ENCODE assay signal across 15 mouse cellular contexts in genomic region chr5:73880936-73881335, GRCm38 (mm10).
DNase-seq lines count a peak whose midpoint lies in the region; ATAC-seq and TF ChIP-seq lines count a peak whose summit lies in the region.
"Had no signal": no experiment of that assay in that cellular context is flagged by ENCODE, and none has a peak within 500 bp of the region (broad histone marks: within the 10 kb centered on the region; RNA-seq: fewer than 3 reads in every experiment).

No protein-coding gene starts in this region.

- H3K4me1 ChIP-seq in lung, postnatal 0 days (ENCODE audit: insufficient read depth, low read depth, low read length), result no peaks in the 10 kb centered on the region
- H3K4me1 ChIP-seq: forebrain, embryonic 12.5 days; hindbrain, embryonic 12.5 days had no signal

- H3K27ac ChIP-seq in lung, postnatal 0 days (ENCODE audit: low read length), result no peak overlapping the region
- H3K27ac ChIP-seq in left cerebral cortex, adult 2 months, result no peak overlapping the region
- H3K27ac ChIP-seq: forebrain, embryonic 12.5 days; heart, embryonic 15.5 days; hindbrain, embryonic 12.5 days had no signal

- no peak overlapping the region for H3K4me3 ChIP-seq in lung, postnatal 0 days (ENCODE audit: low read depth, low read length)
- H3K4me3 ChIP-seq in left cerebral cortex, adult 2 months, result no peak overlapping the region
- H3K4me3 ChIP-seq: forebrain, embryonic 12.5 days; heart, embryonic 15.5 days; hindbrain, embryonic 12.5 days had no signal

- no peaks in the 10 kb centered on the region for H3K36me3 ChIP-seq in lung, postnatal 0 days (ENCODE audit: insufficient read depth, low read length)
- H3K36me3 ChIP-seq: forebrain, embryonic 12.5 days; heart, embryonic 15.5 days; hindbrain, embryonic 12.5 days had no signal

- intact Hi-C loops in heart, postnatal 25 days (cut with DNase I), result loop anchor here (2.0 kb wide), 1 partner anchor 26 kb away; no protein-coding TSS in a partner anchor
- intact Hi-C loops in heart, postnatal 10 days (cut with DNase I), result no loop called here
- intact Hi-C loops in left cerebral cortex, adult 2 months (cut with DNase I), result no loop called here

- TF ChIP-seq CTCF in lung, postnatal 0 days (IDR thresholded peaks at IDR 0.05), result no peak
- TF ChIP-seq CTCF in left cerebral cortex, adult 2 months (IDR thresholded peaks at IDR 0.05), result no peak

- no peak; the same call in 1 of the 2 replicates for ATAC-seq in lung, postnatal 0 days
- ATAC-seq: inflammation-experienced regulatory T-cells, adult 6 months; midbrain, embryonic 16.5 days had no signal

- H3K9ac ChIP-seq in lung, postnatal 0 days (replicated peaks; ENCODE audit: low read depth), result no peak overlapping the region
- H3K9ac ChIP-seq: forebrain, embryonic 12.5 days; heart, embryonic 15.5 days; hindbrain, embryonic 12.5 days had no signal

- no peaks in the 10 kb centered on the region for H3K27me3 ChIP-seq in lung, postnatal 0 days (replicated peaks; ENCODE audit: insufficient read depth, low read length)
- H3K27me3 ChIP-seq: heart, embryonic 15.5 days; hindbrain, embryonic 12.5 days had no signal

- WGBS in lung, postnatal 0 days, result 57% methylated on average over 3 of the region's 3 CpGs

- no peak overlapping the region for H3K4me2 ChIP-seq in lung, postnatal 0 days (replicated peaks; ENCODE audit: low read depth, low read length)
- H3K4me2 ChIP-seq: forebrain, embryonic 12.5 days; heart, embryonic 15.5 days; hindbrain, embryonic 12.5 days had no signal

- no peak for TF ChIP-seq EP300 in lung, postnatal 0 days (IDR thresholded peaks at IDR 0.05)

- H3K9me3 ChIP-seq in lung, postnatal 0 days (ENCODE audit: low read length), result no peaks in the 10 kb centered on the region
- H3K9me3 ChIP-seq: forebrain, embryonic 12.5 days; heart, embryonic 15.5 days; hindbrain, embryonic 12.5 days had no signal

- DNase-seq in heart, postnatal 25 days (ENCODE audit: low spot score), result peak; percentile 6
- no peak for DNase-seq in heart, postnatal 10 days
- peak; percentile 72 for DNase-seq in lung, postnatal 0 days (ENCODE audit: low spot score)
- DNase-seq in lung, postnatal 14 days, result no peak
- peak; percentile 55 for DNase-seq in adrenal gland, adult 8-10 months
- DNase-seq in fat pad, adult 2 months (ENCODE audit: extremely low read depth, low read depth, low spot score), result peak; percentile 26
- DNase-seq in left cerebral cortex, adult 2 months (ENCODE audit: extremely low spot score in 1 of 2, low spot score in 2 of 2), result no peak
- DNase-seq: cerebellum, adult 2 months; liver; spleen, adult 18-20 months had no signal

Comparison
In these comparisons a context has a peak if more than half of its experiments do, and no peak if none do; other contexts are left out.
1. DNase-seq: peak in heart, postnatal 25 days (single experiment), lung, postnatal 0 days (single experiment), adrenal gland, adult 8-10 months (single experiment) and fat pad, adult 2 months (single experiment); none in heart, postnatal 10 days (0 of 2), lung, postnatal 14 days (single experiment) and left cerebral cortex, adult 2 months (0 of 2).